Mouse (Mus musculus): Measurements from ENCODE around the gene Stk32b. TPM values are rescaled to one million over a fixed set of nuclear protein-coding genes. Genes with fewer than 3 reads are reported as not detected.

Stk32b gene
- total RNA-seq, 2 experiments from 2014 or later: 0.12 TPM; not detected in 1

GRCm38 (mm10) chr5:37692759-37693158 is 24.2 kb downstream of the Stk32b start:
- intact Hi-C loops (cut with DNase I; ENCODE audit: low total_unique reads): no loop called here
- no peak for DNase-seq

GRCm38 (mm10) chr5:37670781-37671180 is 46.2 kb downstream of the Stk32b start:
- intact Hi-C loops (cut with DNase I; ENCODE audit: low total_unique reads): no loop called here
- no peak for DNase-seq

- DNase-seq: no peak
Observed at GRCm38 (mm10) chr5:37664962-37665361, 52.0 kb downstream of the Stk32b start.

GRCm38 (mm10) chr5:37659177-37659576 is 57.8 kb downstream of the Stk32b start:
- intact Hi-C loops (cut with DNase I; ENCODE audit: low total_unique reads): no loop called here
- DNase-seq: no peak

More at GRCm38 (mm10) chr5:37664962-37665361, 52.0 kb downstream of the Stk32b start:
- intact Hi-C loops (cut with DNase I; ENCODE audit: low total_unique reads): no loop called here

- intact Hi-C loops (cut with DNase I; ENCODE audit: low total_unique reads): no loop called here
- no peak for DNase-seq
Observed at GRCm38 (mm10) chr5:37657741-37658140, 59.2 kb downstream of the Stk32b start.

GRCm38 (mm10) chr5:37655208-37655607 is 61.8 kb downstream of the Stk32b start:
- intact Hi-C loops (cut with DNase I; ENCODE audit: low total_unique reads): no loop called here
- no peak for DNase-seq

GRCm38 (mm10) chr5:37650681-37651211 is 66.2 kb downstream of the Stk32b start:
- intact Hi-C loops (cut with DNase I; ENCODE audit: low total_unique reads): no loop called here
- no peak for DNase-seq

GRCm38 (mm10) chr5:37650089-37650601 is 66.8 kb downstream of the Stk32b start:
- intact Hi-C loops (cut with DNase I; ENCODE audit: low total_unique reads): no loop called here
- DNase-seq: no peak

GRCm38 (mm10) chr5:37644082-37644481 is 72.9 kb downstream of the Stk32b start:
- DNase-seq: no peak
- intact Hi-C loops (cut with DNase I; ENCODE audit: low total_unique reads): no loop called here

GRCm38 (mm10) chr5:37642486-37642885 is 74.5 kb downstream of the Stk32b start:
- DNase-seq: no peak
- intact Hi-C loops (cut with DNase I; ENCODE audit: low total_unique reads): no loop called here

- intact Hi-C loops (cut with DNase I; ENCODE audit: low total_unique reads): no loop called here
- DNase-seq: no peak
Observed at GRCm38 (mm10) chr5:37634791-37635190, 82.2 kb downstream of the Stk32b start.

- intact Hi-C loops (cut with DNase I; ENCODE audit: low total_unique reads): no loop called here
- no peak for DNase-seq
Observed at GRCm38 (mm10) chr5:37627437-37628163, 89.4 kb downstream of the Stk32b start.

GRCm38 (mm10) chr5:37611874-37612273 is 105.1 kb downstream of the Stk32b start:
- intact Hi-C loops (cut with DNase I; ENCODE audit: low total_unique reads): no loop called here

GRCm38 (mm10) chr5:37599566-37599965 is 117.4 kb downstream of the Stk32b start:
- DNase-seq: no peak
- intact Hi-C loops (cut with DNase I; ENCODE audit: low total_unique reads): no loop called here

More at GRCm38 (mm10) chr5:37611874-37612273, 105.1 kb downstream of the Stk32b start:
- DNase-seq: no peak

GRCm38 (mm10) chr5:37598271-37598670 is 118.7 kb downstream of the Stk32b start:
- no peak for DNase-seq
- intact Hi-C loops (cut with DNase I; ENCODE audit: low total_unique reads): no loop called here

GRCm38 (mm10) chr5:37592411-37592810 is 124.6 kb downstream of the Stk32b start:
- no peak for DNase-seq
- intact Hi-C loops (cut with DNase I; ENCODE audit: low total_unique reads): no loop called here

GRCm38 (mm10) chr5:37587861-37588260 is 129.1 kb downstream of the Stk32b start:
- intact Hi-C loops (cut with DNase I; ENCODE audit: low total_unique reads): no loop called here
- DNase-seq: no peak

GRCm38 (mm10) chr5:37586071-37586470 is 130.9 kb downstream of the Stk32b start:
- no peak for DNase-seq
- intact Hi-C loops (cut with DNase I; ENCODE audit: low total_unique reads): no loop called here

GRCm38 (mm10) chr5:37575427-37575826 is 141.5 kb downstream of the Stk32b start:
- intact Hi-C loops (cut with DNase I; ENCODE audit: low total_unique reads): no loop called here
- no peak for DNase-seq

- DNase-seq: no peak
- intact Hi-C loops (cut with DNase I; ENCODE audit: low total_unique reads): no loop called here
Observed at GRCm38 (mm10) chr5:37557274-37557815, 159.6 kb downstream of the Stk32b start.

- DNase-seq: no peak
- intact Hi-C loops (cut with DNase I; ENCODE audit: low total_unique reads): no loop called here
Observed at GRCm38 (mm10) chr5:37554231-37554630, 162.7 kb downstream of the Stk32b start.
